Mouse (Mus musculus) erythroid progenitor cell, adult 5-6 weeks (primary cell): ENCODE results near the gene Caap1. TPM values are rescaled to one million over a fixed set of nuclear protein-coding genes. Genes with fewer than 3 reads are reported as not detected.

Experiments used
- ATAC-seq: replicated peaks from 2 replicates; pipeline ENCODE4 v1.8.0; 2016; ENCODE audit warnings: moderate number of reproducible peaks, mild to moderate bottlenecking, moderate TSS enrichment, inconsistent platforms; ENCODE audit not compliant: poor library complexity, low FRiP score, severe bottlenecking
- total RNA-seq, 2 experiments: library from RNA; stranded (forward) in 1 of 2; stranded (reverse) in 1 of 2; fragments of 150-400 nt in 1 of 2; fragments of 186-747, 209-891 nt in 1 of 2; gene quantifications; 2 replicates each; pipeline versions ENCODE4 v1.2.3 to v1.2.4; 2015 to 2017; ENCODE audit warnings: low replicate concordance in 2 of 2

Gene Caap1
- total RNA-seq, 2 experiments from 2014 or later, result 15.5 to 39.1 TPM

DNA sequence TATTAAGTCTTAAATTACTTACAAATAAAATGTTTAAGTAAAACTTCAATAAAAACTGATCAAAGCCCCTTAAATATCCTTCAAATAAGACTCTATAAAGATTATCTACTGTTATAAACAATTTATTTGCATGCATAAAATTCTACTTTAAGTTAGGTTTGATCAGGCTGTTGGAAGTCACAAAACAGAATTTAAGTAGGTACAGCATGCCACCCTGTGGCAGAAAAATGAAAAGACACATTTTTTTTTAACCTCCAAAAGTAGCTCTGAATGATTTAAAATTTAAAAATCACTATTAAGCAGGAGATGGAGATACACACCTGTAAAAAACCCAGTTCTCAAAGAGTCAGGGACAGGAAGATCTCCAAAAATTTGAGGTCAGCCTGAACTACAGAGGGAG is 33.3 kb downstream of the Caap1 start:
- no peak for ATAC-seq

DNA sequence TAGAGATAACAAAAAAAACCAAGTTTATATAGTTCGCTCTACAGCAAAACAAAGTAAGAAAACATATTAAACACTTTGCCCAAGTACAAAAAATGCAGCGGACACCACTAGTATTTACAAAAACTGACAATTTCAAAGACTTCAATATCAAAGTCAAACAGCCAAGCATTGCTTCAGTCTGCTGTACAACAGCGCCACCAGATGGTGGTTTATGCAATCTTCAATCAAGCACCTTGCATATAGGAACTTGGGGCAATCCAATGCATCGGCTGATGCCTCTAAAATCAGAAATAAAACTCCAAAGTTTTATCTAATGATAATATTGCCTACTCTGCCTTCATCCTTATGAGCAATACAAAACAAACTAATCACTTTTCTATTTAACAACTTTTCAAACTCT is 39.0 kb downstream of the Caap1 start:
- ATAC-seq, result no peak

DNA sequence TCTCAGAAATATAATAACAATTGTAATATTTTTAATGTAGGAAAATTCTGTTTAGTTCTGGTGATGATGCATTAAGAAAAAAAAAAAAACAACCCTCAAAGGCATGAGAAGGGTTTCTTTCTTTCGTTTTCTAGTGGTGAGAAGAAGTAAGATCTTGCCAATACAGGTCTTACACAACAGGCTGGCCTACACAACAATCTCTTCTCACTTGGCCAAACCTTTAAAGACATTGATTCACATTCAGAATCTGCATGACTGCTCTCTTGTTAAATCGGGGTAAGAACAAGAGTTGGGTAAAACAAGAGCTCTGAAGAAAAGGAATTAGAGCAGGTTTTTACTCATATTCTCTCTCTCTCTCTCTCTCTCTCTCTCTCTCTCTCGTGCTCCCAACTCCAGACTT is 41.2 kb downstream of the Caap1 start:
- ATAC-seq, result no peak

DNA sequence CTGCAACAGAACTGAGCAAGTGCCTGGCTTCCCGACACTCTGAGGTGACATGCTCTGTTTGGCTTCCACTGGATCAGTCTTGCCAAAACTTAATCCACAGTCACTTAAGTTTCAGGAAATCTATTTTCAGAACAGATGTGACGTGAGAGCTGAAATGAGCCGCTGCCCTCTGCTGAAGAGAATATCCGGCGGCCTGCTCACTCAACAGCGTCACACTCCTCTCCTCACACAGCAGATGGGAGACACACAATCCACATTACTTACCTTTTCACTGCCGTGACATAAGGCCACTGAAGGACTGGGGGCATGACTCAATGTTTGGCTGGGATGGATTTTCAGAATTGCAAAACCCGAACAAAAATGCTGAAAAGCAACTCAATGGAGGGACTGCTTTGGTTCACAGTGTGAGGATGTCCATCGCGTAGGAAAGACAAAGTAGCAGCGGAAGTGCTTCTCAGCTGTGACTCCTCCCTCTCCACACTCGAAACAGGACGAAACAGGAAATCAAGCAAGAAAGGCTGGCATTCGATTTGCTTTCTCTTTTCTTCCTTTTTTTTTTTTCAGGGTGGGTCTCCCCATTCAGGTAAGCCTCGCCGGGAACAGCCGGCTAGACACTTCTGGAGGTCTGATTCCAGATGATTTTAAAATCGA is 79.7 kb downstream of the Caap1 start:
- no peak for ATAC-seq

GRCm38 (mm10) chr4:94473286-94473685 is 83.3 kb downstream of the Caap1 start:
- ATAC-seq, result no peak

DNA sequence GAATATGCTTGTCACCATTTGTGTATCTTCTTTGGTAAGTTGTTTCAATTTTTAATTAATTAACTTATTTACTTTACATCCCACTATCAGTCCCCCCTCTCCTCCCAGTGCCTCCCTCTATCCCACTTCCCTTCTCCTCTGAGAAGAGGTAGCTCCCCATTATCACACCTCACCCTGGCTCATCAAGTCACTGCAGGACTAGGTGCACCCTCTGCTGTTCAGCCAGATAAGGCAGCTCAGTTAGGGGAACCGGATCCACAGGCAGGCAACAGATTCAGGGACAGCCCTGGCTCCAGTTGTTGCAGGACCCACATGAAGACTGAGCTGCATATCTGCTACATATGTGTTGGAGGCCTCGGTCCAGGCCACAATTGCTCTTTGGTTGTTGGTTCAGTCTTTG is 97.2 kb downstream of the Caap1 start:
- ATAC-seq, result peak; percentile 54; the same call in 1 of the 2 replicates

GRCm38 (mm10) chr4:94454857-94455256 is 101.7 kb downstream of the Caap1 start:
- ATAC-seq, result no peak

Other genes with a start within 250 kb of the Caap1 start
- not detected in 2 replicates for gene Gm10306, start 250 bp downstream of the Caap1 start, total RNA-seq (2015; ENCODE audit: low replicate concordance)
- not detected in 2 replicates for gene Gm10306, start 250 bp downstream of the Caap1 start, total RNA-seq (2017; ENCODE audit: low replicate concordance)
- gene Plaa, start 46.4 kb upstream of the Caap1 start, total RNA-seq (2015; ENCODE audit: low replicate concordance), result 14.3 and 18.7 TPM in 2 replicates
- 13.2 and 16.9 TPM in 2 replicates for gene Plaa, start 46.4 kb upstream of the Caap1 start, total RNA-seq (2017; ENCODE audit: low replicate concordance)
- gene Ift74, start 57.7 kb upstream of the Caap1 start, total RNA-seq (2015; ENCODE audit: low replicate concordance), result 3.8 and 5.4 TPM in 2 replicates
- 2.3 TPM in 1 of 2 replicates, not detected in the other for gene Ift74, start 57.7 kb upstream of the Caap1 start, total RNA-seq (2017; ENCODE audit: low replicate concordance)
- not detected in 2 replicates for gene Lrrc19, start 93.3 kb upstream of the Caap1 start, total RNA-seq (2015; ENCODE audit: low replicate concordance)
- not detected in 2 replicates for gene Lrrc19, start 93.3 kb upstream of the Caap1 start, total RNA-seq (2017; ENCODE audit: low replicate concordance)
- gene Tek, start 182.5 kb upstream of the Caap1 start, total RNA-seq (2015; ENCODE audit: low replicate concordance), result not detected in 2 replicates
- 0.64 TPM in 1 of 2 replicates, not detected in the other for gene Tek, start 182.5 kb upstream of the Caap1 start, total RNA-seq (2017; ENCODE audit: low replicate concordance)